Mouse (Mus musculus): ENCODE measurements at regions not wholly inside any gene's neighbourhood (a gene's known extent, or its start where the extent isn't known, plus 50 kb on each side); places are given as distances from the start of the nearest gene placed in this dataset.

GRCm38 (mm10) chr6:49999365-49999764, 110.7 kb upstream of the Mpp6 start:
- no peak for DNase-seq

GRCm38 (mm10) chr6:50008074-50008473, 102.0 kb upstream of the Mpp6 start:
- DNase-seq = no peak

- no peak for DNase-seq
Measured at GRCm38 (mm10) chr6:50008869-50009268, 101.2 kb upstream of the Mpp6 start.

- no peak for DNase-seq
Measured at GRCm38 (mm10) chr6:50009339-50009738, 100.7 kb upstream of the Mpp6 start.

GRCm38 (mm10) chr6:50009856-50010255, 100.2 kb upstream of the Mpp6 start:
- DNase-seq = no peak

GRCm38 (mm10) chr6:50011071-50011470, 99.0 kb upstream of the Mpp6 start:
- no peak for DNase-seq

- no peak for DNase-seq
Measured at GRCm38 (mm10) chr6:50011746-50012453, 98.1 kb upstream of the Mpp6 start.

- no peak for DNase-seq
Measured at GRCm38 (mm10) chr6:50013067-50013466, 97.0 kb upstream of the Mpp6 start.

- DNase-seq = no peak
Measured at GRCm38 (mm10) chr6:50013842-50014241, 96.2 kb upstream of the Mpp6 start.

GRCm38 (mm10) chr6:50027981-50028380, 82.1 kb upstream of the Mpp6 start:
- DNase-seq = no peak

GRCm38 (mm10) chr6:50029895-50030515, 80.0 kb upstream of the Mpp6 start:
- DNase-seq = no peak

- no peak for DNase-seq
Measured at GRCm38 (mm10) chr6:50031356-50031755, 78.7 kb upstream of the Mpp6 start.

- no peak for DNase-seq
Measured at GRCm38 (mm10) chr6:50032894-50033595, 77.0 kb upstream of the Mpp6 start.

GRCm38 (mm10) chr6:50037614-50038013, 72.4 kb upstream of the Mpp6 start:
- no peak for DNase-seq

GRCm38 (mm10) chr6:50038369-50038768, 71.7 kb upstream of the Mpp6 start:
- DNase-seq = no peak

- DNase-seq = no peak
Measured at GRCm38 (mm10) chr6:50041044-50041443, 69.0 kb upstream of the Mpp6 start.

- no peak for DNase-seq
Measured at GRCm38 (mm10) chr6:50042127-50042526, 67.9 kb upstream of the Mpp6 start.

- DNase-seq = no peak
Measured at GRCm38 (mm10) chr6:50044165-50044564, 65.9 kb upstream of the Mpp6 start.

- DNase-seq = no peak
Measured at GRCm38 (mm10) chr6:50046721-50047120, 63.3 kb upstream of the Mpp6 start.

GRCm38 (mm10) chr6:50052416-50052815, 57.6 kb upstream of the Mpp6 start:
- DNase-seq = no peak

GRCm38 (mm10) chr6:50053086-50053485, 57.0 kb upstream of the Mpp6 start:
- no peak for DNase-seq

- DNase-seq = no peak
Measured at GRCm38 (mm10) chr6:50054233-50054632, 55.8 kb upstream of the Mpp6 start.

- DNase-seq = no peak
Measured at GRCm38 (mm10) chr6:50058596-50058995, 51.4 kb upstream of the Mpp6 start.

- no peak for DNase-seq
Measured at GRCm38 (mm10) chr6:50059917-50060316, 50.1 kb upstream of the Mpp6 start.

Data from lung, adult 18-20 months (tissue).